Mouse (Mus musculus) E14TG2a.4 (cell line): ENCODE data around the gene Pfkfb1.
A peak's percentile ranks its signal among the peaks of the same experiment; 100 is the strongest.

ENCODE experiments used
- H3K27me3 ChIP-seq: 2 replicates; pipeline ENCODE4 v1.6.1; 2014; ENCODE audit warnings: low read length, control low read depth; ENCODE audit not compliant: insufficient read depth
- H3K36me3 ChIP-seq: 2 replicates; pipeline ENCODE4 v1.6.1; 2014; ENCODE audit warnings: low read length, control low read depth; ENCODE audit not compliant: insufficient read depth
- H3K4me1 ChIP-seq: replicated peaks from 2 replicates; pipeline ENCODE4 v1.6.1; 2014; ENCODE audit warnings: low read depth, low read length, control low read depth
- H3K4me3 ChIP-seq: replicated peaks from 2 replicates; pipeline ENCODE4 v1.5.1; 2014; ENCODE audit warnings: mild to moderate bottlenecking, low read length
- H3K9me3 ChIP-seq: 2 replicates; pipeline ENCODE4 v1.6.1; 2014; ENCODE audit warnings: low read length, control low read depth
- CTCF ChIP-seq: conservative IDR thresholded peaks from 2 replicates; pipeline ENCODE4 v1.5.1; 2014; ENCODE audit warnings: low read length
- NANOG ChIP-seq: IDR thresholded peaks from 2 replicates; pipeline ENCODE4 v1.6.1; 2014; ENCODE audit warnings: borderline replicate concordance, low read length, mixed read lengths
- POU5F1 ChIP-seq: IDR thresholded peaks from 2 replicates; pipeline ENCODE4 v1.6.1; 2014; ENCODE audit warnings: low read length, borderline replicate concordance

Gene Pfkfb1

DNA sequence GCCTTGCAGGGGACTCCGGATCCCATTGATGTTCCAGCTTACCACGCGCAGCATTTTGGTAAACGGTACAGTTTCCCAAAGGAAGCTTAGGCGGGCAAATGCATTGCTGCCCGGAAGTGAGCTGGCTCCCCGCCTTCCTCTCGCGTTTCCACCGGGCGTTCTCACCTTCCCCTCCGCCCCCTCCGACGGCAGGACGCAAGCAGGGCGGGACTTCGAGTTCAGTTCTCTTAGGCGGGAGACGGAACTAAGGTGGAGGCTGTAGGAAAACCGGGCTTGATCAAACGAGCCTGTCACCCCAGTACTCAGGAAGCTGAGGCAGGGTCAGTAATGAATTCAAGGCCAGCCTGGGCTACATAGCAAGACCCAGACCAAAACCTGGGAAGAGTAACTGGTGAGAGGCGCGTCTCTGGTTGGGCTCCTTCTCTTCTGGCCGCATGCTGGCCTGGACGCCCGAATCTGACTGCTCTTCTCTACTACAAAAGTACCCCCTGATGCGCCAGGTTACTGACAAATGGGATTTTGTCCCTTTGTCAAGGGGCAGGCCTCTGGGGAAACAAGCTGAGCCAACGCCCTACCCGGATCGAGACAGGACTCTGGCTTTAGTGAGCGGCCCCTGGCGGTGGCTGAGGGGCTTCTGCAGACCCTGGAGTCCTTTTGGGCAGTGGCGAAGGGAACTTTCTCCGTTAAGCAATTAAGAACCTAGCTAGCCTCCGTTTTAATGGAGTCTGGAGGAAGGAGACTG is at the start of gene Pfkfb1:
Gene Pfkfb1, plus strand, starts transcription at position 207 of the 742 bp plus-strand sequence.
- Histone ChIP-seq H3K36me3 (peaks cover 26% of the 10 kb centered on the region), H3K27me3 (no peaks in the 10 kb centered on the region), H3K9me3 (no peaks in the 10 kb centered on the region), H3K4me1 (peaks cover 16% of the 10 kb centered on the region), H3K4me3 (peak within 1 kb of the TSS; percentile 79)
- no peak for TF ChIP-seq NANOG
- peak; percentile 44 for TF ChIP-seq CTCF
- TF ChIP-seq POU5F1, result no peak

DNA sequence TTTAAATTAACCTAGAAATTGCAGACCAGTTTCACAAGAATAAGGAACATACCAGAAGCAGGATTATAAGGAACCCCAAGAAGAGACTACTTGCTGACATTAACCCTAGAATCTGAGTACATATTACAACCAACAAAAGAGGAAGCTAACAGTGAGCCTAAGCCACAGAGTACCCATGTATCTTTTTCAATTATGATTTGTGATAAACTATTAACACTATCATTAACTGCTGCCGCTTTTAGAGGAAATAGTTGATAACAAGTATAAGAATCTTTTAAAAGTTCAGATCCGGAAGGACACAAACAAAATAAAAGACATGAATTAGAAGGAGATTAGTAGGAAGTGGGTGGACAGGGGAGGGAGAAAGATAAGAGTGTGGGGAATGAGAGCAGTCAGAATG is 47.9 kb upstream of the Pfkfb1 start:
- TF ChIP-seq NANOG (no peak), CTCF (no peak), POU5F1 (no peak)
- Histone ChIP-seq H3K27me3 (no peaks in the 10 kb centered on the region), H3K36me3 (no peaks in the 10 kb centered on the region), H3K4me1 (no peaks in the 10 kb centered on the region), H3K9me3 (no peaks in the 10 kb centered on the region), H3K4me3 (no peak overlapping the region)

DNA sequence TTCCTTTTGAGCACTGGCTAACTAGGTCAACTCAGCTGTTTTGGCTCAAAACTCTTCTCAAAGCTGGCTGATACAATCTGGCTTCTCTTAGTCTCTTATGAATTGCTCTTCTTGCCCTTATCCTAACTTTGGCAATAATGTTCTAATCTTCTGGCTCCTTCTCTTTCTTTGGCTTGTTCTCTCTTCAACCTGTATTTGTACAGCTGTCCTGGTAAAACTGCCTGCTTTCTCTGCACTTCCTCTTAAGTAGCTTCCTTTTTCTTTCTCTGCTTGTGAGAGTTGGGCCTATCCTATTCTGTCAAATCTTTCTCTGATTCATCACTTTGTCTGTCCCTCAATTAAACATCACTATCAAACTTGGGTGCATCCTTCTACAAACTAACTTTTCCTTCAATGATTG is 46.3 kb upstream of the Pfkfb1 start:
- TF ChIP-seq POU5F1, result no peak
- no peak for TF ChIP-seq NANOG
- no peak for TF ChIP-seq CTCF
- Histone ChIP-seq H3K4me1 (no peaks in the 10 kb centered on the region), H3K36me3 (no peaks in the 10 kb centered on the region), H3K4me3 (no peak overlapping the region), H3K9me3 (no peaks in the 10 kb centered on the region), H3K27me3 (no peaks in the 10 kb centered on the region)

DNA sequence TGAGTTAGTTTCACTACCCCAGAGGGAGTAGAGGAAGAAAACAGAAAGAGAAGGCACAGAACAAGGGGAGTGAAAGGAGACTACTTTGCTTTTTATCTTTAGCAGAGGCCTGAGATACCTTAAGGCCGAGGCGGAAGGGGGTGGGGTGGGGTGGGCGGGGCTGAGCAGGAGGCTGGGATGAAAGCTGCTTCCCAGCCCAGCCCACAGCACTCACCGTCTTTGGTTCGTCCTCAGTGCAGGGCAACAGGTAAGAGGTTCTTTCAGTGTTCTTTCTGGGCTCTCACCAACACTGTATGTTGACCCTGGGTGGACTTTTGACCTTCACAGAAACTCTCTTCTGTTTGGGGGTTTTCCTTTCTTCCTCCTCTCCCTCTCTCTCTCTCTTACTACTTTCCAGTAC is 40.8 kb upstream of the Pfkfb1 start, which contains the start of gene Alas2:
Gene Alas2, plus strand, starts transcription at position 137 of the 400 bp plus-strand sequence.
- H3K36me3 ChIP-seq, result peaks cover 9% of the 10 kb centered on the region
- no peak for TF ChIP-seq POU5F1
- TF ChIP-seq NANOG, result no peak
- TF ChIP-seq CTCF, result no peak

DNA sequence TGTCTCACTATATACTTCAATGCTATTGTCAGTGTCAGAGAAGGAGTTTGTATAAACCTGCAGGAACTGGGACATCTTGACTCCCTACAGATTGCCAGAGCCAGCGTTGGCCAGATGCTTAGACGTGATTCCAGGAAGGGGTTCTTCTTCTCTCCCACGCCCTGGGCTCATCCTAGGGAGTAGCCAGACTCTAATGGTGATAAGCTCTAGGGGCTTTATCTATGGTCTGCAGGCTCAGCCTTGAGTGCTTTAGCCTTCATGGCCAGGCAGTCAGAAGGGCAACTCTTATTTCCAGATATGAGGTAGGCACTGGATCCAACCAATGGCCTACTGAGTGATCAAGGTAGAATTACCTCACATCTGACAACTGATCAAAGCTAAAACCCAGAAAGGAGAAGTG is 38.4 kb upstream of the Pfkfb1 start:
- Histone ChIP-seq H3K4me1 (no peaks in the 10 kb centered on the region), H3K9me3 (no peaks in the 10 kb centered on the region), H3K36me3 (peaks cover 14% of the 10 kb centered on the region), H3K27me3 (no peaks in the 10 kb centered on the region), H3K4me3 (no peak overlapping the region)
- TF ChIP-seq NANOG, result no peak
- no peak for TF ChIP-seq POU5F1

More for the DNA sequence above, 40.8 kb upstream of the Pfkfb1 start, which contains the start of gene Alas2:
- no peaks in the 10 kb centered on the region for H3K4me1 ChIP-seq
- H3K27me3 ChIP-seq, result no peaks in the 10 kb centered on the region
- H3K9me3 ChIP-seq, result no peaks in the 10 kb centered on the region
- H3K4me3 ChIP-seq, result no peak within 1 kb of the TSS

DNA sequence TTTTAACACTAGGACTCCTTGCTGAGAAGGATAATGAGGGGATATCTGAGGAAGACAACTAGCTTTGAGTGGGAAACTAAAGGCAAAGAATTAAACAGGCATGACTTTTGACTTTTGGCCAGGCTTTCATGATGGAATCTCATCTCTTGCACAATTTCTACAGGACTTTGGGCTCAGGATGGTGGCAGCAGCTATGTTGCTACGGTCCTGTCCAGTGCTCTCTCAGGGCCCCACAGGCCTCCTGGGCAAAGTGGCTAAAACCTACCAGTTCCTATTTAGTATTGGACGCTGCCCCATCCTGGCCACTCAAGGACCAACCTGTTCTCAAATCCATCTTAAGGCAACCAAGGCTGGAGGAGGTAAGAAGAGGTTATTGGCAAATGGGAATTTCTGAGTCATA is 36.0 kb upstream of the Pfkfb1 start:
- no peak for TF ChIP-seq CTCF
- no peak for TF ChIP-seq NANOG
- no peak for TF ChIP-seq POU5F1
- H3K4me1 ChIP-seq, result no peaks in the 10 kb centered on the region
- H3K4me3 ChIP-seq, result no peak overlapping the region
- H3K27me3 ChIP-seq, result no peaks in the 10 kb centered on the region
- H3K36me3 ChIP-seq, result peaks cover 14% of the 10 kb centered on the region
- H3K9me3 ChIP-seq, result no peaks in the 10 kb centered on the region

DNA sequence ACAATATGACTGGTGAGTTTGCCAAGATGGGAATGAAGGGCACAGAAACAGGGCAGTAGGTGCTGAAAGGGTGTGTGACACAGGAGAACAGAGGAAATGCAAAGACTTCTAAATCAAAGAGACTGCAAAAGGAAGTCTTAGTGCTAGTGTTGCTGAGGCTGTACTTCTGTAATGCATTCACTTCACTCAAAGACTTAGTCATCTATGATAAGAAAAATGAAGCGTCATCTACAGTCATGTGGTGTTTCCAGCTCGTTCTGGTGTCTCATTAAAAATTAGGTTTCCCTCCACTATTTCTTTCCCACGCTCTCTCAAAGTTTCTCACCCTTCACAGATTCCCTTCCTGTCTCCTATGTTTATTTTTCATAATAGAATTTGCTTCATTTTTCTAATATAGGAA is 34.0 kb upstream of the Pfkfb1 start:
- Histone ChIP-seq H3K4me3 (no peak overlapping the region), H3K27me3 (no peaks in the 10 kb centered on the region), H3K36me3 (peaks cover 14% of the 10 kb centered on the region), H3K4me1 (no peaks in the 10 kb centered on the region), H3K9me3 (no peaks in the 10 kb centered on the region)
- TF ChIP-seq POU5F1 (no peak), CTCF (no peak), NANOG (no peak)

DNA sequence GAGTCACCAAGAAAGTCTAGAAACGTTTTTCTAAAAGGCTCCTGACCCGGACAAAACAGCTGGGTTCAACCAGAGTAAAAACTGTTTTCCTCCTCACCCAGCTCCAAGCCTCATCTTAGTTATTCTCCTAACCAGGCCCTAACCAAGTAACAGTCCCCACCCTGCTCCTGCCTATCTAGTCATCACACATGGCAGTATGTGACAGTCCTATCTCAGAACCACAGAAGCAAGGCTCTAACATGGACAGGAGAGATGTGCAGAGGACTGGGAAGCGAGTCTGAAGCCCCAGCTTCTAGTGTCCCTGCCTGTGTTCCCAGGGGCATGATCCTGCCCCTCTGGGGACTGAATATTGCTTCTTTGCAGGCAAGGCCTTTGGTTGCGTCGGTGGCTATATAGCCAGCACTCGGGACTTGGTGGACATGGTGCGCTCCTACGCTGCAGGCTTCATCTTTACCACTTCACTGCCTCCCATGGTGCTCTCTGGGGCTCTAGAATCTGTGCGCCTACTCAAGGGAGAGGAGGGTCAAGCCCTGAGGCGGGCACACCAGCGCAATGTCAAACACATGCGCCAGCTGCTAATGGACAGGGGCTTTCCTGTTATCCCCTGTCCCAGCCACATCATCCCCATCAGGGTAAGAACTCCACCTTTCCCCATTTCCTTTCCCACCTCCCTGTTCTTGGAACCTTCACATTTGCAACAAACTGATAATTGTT is 23.2 kb upstream of the Pfkfb1 start:
- no peak for TF ChIP-seq CTCF
- no peak for TF ChIP-seq NANOG
- no peaks in the 10 kb centered on the region for H3K9me3 ChIP-seq
- no peaks in the 10 kb centered on the region for H3K27me3 ChIP-seq
- H3K4me1 ChIP-seq, result no peaks in the 10 kb centered on the region
- H3K4me3 ChIP-seq, result no peak overlapping the region
- peaks cover 13% of the 10 kb centered on the region for H3K36me3 ChIP-seq

DNA sequence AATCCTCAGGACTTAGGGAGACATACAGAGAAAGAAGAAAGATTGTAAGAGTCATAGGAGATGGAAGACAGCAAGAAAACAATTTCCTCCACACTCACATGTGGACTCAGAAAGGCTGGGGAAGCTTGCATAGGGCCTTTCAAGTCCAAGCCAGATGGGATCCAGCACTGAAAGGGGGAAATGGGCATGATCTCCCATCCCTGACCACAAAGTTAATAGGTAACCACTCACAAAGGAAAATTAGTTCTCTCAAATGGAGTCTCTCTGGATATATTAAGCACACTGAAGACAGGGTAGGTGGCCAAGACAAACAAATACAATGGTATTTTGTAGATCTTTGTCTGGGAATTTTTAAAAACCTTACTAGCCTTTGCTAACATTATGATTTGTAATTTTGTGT is 6.1 kb upstream of the Pfkfb1 start:
- H3K27me3 ChIP-seq, result no peaks in the 10 kb centered on the region
- H3K4me1 ChIP-seq, result peaks cover 2% of the 10 kb centered on the region; the same call in 1 of the 2 replicates
- no peak overlapping the region for H3K4me3 ChIP-seq
- TF ChIP-seq NANOG (no peak), CTCF (no peak), POU5F1 (no peak)
- no peaks in the 10 kb centered on the region for H3K9me3 ChIP-seq
- H3K36me3 ChIP-seq, result peaks cover 46% of the 10 kb centered on the region
